Mouse (Mus musculus) lung, adult 2 months (tissue): ENCODE measurements around the gene Dapk1. TPM values are rescaled to one million over a fixed set of nuclear protein-coding genes. Genes with fewer than 3 reads are reported as not detected.

Experiments used
- DNase-seq: peaks from one replicate; pipeline ENCODE4 v3.0.0; 2022
- H3K4me1 ChIP-seq: fragments of 200-500 bp; 2 replicates; pipeline ENCODE4 v1.6.1; 2011; ENCODE audit warnings: low read length; ENCODE audit not compliant: control insufficient read depth, insufficient read depth
- H3K4me3 ChIP-seq: fragments of 200-500 bp; replicated peaks from 2 replicates; pipeline ENCODE3; 2011; ENCODE audit warnings: low read depth, mild to moderate bottlenecking, control low read depth, low read length; ENCODE audit errors: extremely low read depth
- CTCF ChIP-seq: fragments of 200-500 bp; IDR thresholded peaks from 2 replicates; pipeline ENCODE4 v1.5.1; 2011; ENCODE audit warnings: mild to moderate bottlenecking, low read length, control low read depth; ENCODE audit not compliant: insufficient read depth
- POLR2A ChIP-seq: fragments of 200-500 bp; IDR thresholded peaks from 2 replicates; pipeline ENCODE4 v1.6.1; 2011; ENCODE audit warnings: low read depth, mild to moderate bottlenecking, control low read depth, low read length, borderline replicate concordance; ENCODE audit errors: extremely low read depth
- WGBS: fragments of 180-500 bp; shearing (Covaris S2); methylation state at CpG from one replicate; pipeline ENCODE4 v1.1.7; 2018; 5-methylcytosine and 5-hydroxymethylcytosine counted together
- polyA plus RNA-seq: library from polyadenylated mRNA; depleted of rRNA; stranded (reverse); fragments of >200 nt; gene quantifications from 2 replicates; pipeline ENCODE4 v1.2.3, GENCODE M21; 2012

Gene Dapk1
- polyA plus RNA-seq, 1 experiment, result 96.9 TPM

DNA sequence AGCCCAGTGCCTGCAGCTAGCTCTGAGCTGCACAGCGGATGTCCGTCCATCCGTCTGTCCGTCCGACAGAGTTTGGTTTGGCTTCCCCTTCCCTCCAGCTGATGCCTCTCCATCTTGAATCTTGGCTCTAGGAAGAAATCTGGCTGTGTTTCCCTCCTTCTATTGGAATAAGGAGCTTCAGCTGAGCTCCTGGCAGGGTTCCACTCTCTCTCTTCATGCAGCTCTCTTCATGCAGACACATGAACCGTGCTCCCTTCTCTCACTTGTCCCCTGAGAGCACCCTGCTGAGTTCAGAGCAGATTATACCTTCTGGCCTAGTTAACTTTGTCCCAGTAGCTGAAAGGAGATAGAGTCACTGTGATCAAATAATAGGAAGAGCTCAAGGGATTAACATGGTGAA lies 83.5 kb downstream of the Dapk1 start:
- TF ChIP-seq CTCF (no peak), POLR2A (no peak)
- 58% methylated on average over 6 of the region's 6 CpGs for WGBS
- DNase-seq, result no peak

DNA sequence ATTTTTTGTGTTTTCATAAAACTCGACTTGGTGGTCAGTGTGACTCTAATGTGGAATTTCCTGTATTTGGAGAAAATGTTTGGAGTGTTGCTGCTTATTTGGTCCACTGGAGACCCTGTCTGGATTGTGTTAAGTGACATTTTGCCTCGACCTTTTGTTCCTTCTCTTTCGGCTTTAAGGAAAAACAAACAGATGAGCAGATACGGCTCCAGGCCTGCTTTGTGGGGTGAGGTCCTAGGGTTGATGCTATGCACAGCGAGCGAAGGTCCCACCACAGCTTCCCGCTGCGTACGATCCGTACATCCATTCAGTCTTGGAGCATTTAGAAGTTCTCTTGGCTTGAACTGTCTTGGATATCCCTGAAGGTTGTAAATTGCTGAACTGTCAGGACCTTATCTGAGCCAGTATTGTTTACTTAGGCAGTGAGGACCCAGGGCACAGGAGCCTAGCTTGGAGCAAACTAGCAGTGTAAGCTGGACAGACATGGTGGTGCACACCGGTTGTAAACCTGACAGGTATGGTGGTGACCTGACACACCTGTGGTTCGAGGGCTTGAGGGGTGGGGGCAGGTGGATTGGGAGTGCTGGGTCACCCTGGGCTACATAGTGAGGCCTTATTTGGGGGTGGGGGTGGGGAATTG lies 84.4 kb downstream of the Dapk1 start:
- Histone ChIP-seq H3K4me1 (peaks cover 34% of the 10 kb centered on the region), H3K4me3 (no peak overlapping the region)
- no peak for DNase-seq
- no peak for TF ChIP-seq CTCF
- no peak for TF ChIP-seq POLR2A
- 40% methylated on average over 12 of the region's 12 CpGs for WGBS

More for the DNA sequence above, 83.5 kb downstream of the Dapk1 start:
- no peak overlapping the region for H3K4me3 ChIP-seq
- peaks cover 34% of the 10 kb centered on the region for H3K4me1 ChIP-seq

DNA sequence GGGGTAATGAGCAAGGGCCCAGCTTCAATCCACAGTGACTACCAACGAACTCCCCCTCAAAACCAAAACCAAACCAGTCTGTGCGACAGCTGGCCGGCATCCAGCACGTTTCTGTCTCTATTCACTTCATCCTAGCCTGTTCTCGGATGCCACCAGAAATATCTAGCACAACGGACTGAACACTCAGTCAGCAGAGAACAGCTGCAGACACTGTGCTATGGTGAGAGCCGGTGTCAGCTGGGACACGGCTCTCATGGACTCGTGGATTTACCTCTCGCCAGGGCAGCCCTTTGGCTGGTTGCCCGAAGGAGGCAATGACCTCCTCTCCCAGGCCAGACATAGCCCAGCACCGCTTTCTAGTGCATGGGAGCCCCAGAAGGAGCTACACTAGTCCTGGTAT lies 85.2 kb downstream of the Dapk1 start:
- H3K4me3 ChIP-seq, result no peak overlapping the region
- no peak for DNase-seq
- H3K4me1 ChIP-seq, result peaks cover 34% of the 10 kb centered on the region
- 45% methylated on average over 12 of the region's 12 CpGs for WGBS
- TF ChIP-seq CTCF (no peak), POLR2A (no peak)

DNA sequence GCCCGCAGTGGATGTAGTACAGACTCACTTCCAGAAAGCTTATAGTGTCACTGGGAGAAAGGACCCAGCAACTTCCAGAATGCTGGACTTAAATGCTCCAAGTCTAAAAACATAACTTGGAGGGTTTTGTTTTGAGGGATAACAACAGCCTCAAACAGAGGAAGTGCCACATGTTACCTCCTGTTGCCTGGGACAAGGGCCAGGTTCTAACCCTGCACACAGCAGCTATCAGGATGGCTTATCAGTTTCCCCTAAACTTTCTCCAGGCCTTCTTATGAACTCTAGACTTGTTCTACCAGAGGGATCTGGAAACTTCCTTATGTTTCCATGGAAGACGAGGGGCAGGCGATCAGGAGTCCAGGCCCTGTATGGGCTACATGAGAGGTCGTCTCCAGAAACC lies 85.7 kb downstream of the Dapk1 start:
- DNase-seq, result no peak
- TF ChIP-seq POLR2A, result no peak
- no peak for TF ChIP-seq CTCF
- no peak overlapping the region for H3K4me3 ChIP-seq
- peaks cover 34% of the 10 kb centered on the region for H3K4me1 ChIP-seq
- WGBS, result 74% methylated on average over 4 of the region's 4 CpGs

DNA sequence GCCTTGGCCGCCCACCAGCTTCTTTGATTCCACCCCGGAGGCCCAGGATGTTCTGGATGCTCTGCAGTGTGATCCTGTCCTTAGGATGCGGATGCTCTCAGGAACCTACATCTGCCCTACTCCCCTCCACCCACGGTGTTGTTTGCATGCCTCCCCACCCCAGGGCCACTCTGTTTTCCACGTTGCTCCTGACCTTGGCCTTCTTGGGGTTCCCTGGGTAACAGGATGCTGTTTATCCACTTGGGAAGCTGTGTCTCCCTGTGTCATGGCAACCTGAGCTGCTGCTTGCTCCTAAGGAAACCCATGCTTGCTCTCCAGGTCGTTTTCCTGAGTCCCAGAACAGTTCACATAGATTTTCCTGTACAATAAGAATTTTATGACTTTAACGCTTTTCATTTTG lies 86.1 kb downstream of the Dapk1 start:
- WGBS, result 58% methylated on average over 7 of the region's 7 CpGs
- Histone ChIP-seq H3K4me3 (no peak overlapping the region), H3K4me1 (peaks cover 34% of the 10 kb centered on the region)
- TF ChIP-seq POLR2A (no peak), CTCF (no peak)
- DNase-seq, result no peak

DNA sequence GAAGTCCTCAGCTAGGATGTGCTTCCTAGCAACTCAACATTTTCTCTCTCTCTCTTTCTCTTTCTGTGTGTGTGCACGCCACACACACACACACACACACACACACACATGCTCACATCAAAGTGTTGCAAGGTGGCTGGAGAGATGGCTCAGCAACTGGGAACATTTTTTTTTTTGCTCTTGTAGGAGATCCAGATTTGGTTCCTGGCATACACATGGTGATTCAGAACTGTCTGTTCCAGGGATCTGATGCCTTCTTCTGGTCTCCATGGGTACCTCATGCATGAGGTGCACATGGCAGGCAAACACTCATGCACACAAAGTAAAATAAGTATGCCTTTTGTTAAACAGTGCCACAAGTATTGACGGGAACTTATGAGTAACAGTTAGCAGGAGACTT lies 89.2 kb downstream of the Dapk1 start:
- WGBS, result 76% methylated on average over 2 of the region's 2 CpGs
- no peak for DNase-seq
- TF ChIP-seq CTCF (no peak), POLR2A (no peak)
- H3K4me1 ChIP-seq, result peaks cover 16% of the 10 kb centered on the region
- H3K4me3 ChIP-seq, result no peak overlapping the region

DNA sequence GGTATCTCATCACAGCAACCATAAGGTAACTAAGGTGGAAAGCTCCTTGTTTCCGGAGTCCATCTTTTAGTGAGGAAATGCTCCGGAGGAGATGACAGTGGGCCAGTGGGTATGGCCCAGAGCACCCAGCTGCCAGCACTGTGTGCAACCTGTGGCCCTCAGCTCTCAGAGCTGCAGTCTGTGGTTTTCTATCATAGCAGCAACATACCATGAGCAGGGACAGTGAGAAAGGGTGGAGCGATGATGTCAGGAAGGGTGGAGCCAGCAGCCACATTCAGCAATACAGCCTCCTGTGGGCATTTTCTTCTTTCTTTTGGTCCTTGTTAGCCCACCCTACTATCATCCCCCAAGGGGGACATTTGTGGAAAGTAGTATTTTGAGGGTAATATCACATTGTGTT lies 90.2 kb downstream of the Dapk1 start:
- H3K4me1 ChIP-seq, result peaks cover 6% of the 10 kb centered on the region
- no peak for DNase-seq
- no peak overlapping the region for H3K4me3 ChIP-seq
- TF ChIP-seq POLR2A, result no peak
- WGBS, result 97% methylated on average over 3 of the region's 3 CpGs

DNA sequence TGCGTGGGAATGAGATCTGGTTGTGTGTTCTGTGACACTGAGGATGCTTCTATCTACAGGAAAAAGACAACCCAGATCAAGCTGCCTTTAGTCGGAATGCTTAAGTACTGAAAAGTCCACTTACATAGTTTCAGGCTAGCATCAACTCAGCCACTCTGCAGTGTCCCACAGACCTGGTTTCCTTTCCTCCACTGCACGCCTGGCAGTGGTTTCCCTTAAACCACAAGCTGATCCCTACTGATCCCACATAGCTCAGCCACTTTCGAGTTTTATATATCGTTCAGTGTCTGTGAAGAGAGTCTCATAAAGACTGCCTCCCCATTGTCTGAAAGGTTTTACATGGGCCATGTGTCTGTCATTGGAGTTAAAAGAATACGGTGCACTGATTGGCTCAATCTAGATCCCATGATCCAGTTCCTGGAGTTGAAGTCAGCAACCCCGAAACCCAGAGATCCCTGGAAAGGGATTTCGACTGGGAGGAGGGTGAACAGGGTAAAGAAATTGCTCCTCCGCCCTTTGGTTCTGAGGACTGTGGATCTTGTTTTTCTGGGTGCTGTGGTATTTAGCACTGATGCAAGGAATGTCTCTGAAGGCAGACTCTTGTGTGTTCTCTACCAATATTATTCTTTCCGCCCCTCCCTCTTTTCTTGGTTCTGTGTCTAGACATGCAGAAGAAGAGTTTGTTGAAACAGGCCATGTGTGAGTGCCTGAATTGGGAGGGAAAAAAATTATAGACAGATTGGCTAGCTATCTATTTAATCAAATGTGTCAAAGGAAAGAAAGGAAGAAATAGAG lies 93.6 kb downstream of the Dapk1 start:
- DNase-seq, result no peak
- Histone ChIP-seq H3K4me1 (peaks cover 5% of the 10 kb centered on the region; the same call in 1 of the 2 replicates), H3K4me3 (no peak overlapping the region)
- TF ChIP-seq CTCF (no peak), POLR2A (no peak)
- 52% methylated on average over 10 of the region's 10 CpGs for WGBS

DNA sequence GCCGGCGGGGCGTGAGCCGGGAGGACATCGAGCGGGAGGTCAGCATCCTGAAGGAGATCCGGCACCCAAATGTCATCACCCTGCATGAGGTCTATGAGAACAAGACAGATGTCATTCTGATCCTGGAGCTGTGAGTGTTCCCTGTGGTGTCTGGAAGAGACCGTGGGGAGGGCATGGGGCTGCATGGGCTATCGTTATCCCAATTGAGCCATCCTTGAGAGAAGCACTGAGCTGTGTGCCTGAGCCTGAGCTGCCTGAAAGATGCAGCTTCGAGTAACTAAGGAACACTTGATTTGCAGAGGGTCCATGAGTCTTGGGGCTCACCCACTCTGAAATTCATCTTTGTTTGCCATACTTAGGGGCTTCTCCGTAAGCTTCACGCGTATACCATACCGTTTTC lies 94.6 kb downstream of the Dapk1 start:
- 87% methylated on average over 14 of the region's 14 CpGs for WGBS
- no peak for DNase-seq

DNA sequence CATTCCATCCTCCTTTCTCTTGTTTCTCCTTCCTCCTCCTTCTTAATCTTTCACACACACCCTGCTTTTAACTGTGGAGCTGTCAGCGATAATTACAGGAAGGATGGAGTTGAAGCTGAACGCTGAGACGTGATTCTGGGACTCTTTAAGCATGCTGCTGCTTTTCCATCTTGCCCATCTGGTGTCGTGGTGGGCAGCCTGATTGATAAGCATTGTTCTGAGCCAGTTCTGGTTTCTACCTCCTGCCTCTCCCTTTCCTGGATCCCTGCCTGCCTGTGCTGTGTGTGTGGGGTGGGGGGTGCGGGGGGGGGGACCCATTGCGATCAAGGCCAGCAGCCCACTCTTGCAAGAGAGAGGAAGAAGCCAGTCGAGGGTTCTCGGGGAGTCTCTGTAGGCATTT lies 95.0 kb downstream of the Dapk1 start:
- WGBS, result 69% methylated on average over 8 of the region's 8 CpGs
- H3K4me1 ChIP-seq, result peaks cover 5% of the 10 kb centered on the region; the same call in 1 of the 2 replicates
- DNase-seq, result no peak
- no peak overlapping the region for H3K4me3 ChIP-seq
- TF ChIP-seq CTCF, result no peak
- TF ChIP-seq POLR2A, result no peak

More for the DNA sequence above, 94.6 kb downstream of the Dapk1 start:
- peaks cover 5% of the 10 kb centered on the region; the same call in 1 of the 2 replicates for H3K4me1 ChIP-seq
- TF ChIP-seq POLR2A (no peak), CTCF (no peak)
- no peak overlapping the region for H3K4me3 ChIP-seq
